Mouse (Mus musculus) liver, embryonic 14.5 days (tissue): Measurements from ENCODE around the gene Igf2r.

ENCODE experiments used
- CTCF ChIP-seq: IDR thresholded peaks from 2 replicates; pipeline ENCODE4 v1.5.1; 2016; ENCODE audit warnings: antibody characterized with exemption, low read depth, control low read depth
- EP300 ChIP-seq: IDR thresholded peaks from 2 replicates; pipeline ENCODE4 v1.6.1; 2016; ENCODE audit warnings: antibody characterized with exemption, low read depth

GRCm38 (mm10) chr17:12660572-12661260 lies 108.7 kb downstream of the Igf2r start:
- no peak for TF ChIP-seq EP300
- peak; percentile 64 for TF ChIP-seq CTCF
